Mouse (Mus musculus) left cerebral cortex, adult 8-10 months (tissue): ENCODE measurements at regions not wholly inside any gene's neighbourhood (a gene's known extent, or its start where the extent isn't known, plus 50 kb on each side); places are given as distances from the start of the nearest gene placed in this dataset.
"Not testable (repeated sequence)": the region's sequence is repeated elsewhere in the genome, so short reads cannot be mapped to it uniquely, and the experiment has no call there.

Source experiments
- DNase-seq, 2 experiments: peaks; one replicate each; pipeline ENCODE4 v3.0.0; 2022; ENCODE audit warnings: low spot score in 2 of 2

- no peak for DNase-seq
Observed at GRCm38 (mm10) chr11:22420003-22420723, 78.1 kb upstream of the Ehbp1 start.

DNA sequence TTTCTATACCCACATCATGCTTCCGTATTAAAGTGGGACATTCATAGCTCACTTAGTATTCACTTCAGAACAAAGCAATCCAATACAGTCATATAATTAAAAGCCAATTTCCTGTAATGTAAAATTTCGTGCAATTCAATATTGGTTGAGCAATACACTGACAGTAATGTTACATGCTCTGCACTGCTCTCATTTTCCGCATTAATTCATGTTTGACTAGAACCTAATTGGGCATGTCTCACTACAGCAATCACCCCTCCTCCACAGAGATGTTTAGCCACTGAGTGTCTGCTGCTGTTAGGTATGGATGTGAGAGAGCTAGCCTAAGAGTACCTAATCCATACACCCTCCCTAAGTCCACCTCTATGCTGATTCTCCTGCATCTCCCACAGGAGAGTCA, 79.7 kb upstream of the Ehbp1 start:
- DNase-seq: no peak

- DNase-seq: peak in 1 of 2 experiments; percentile 19
Observed at GRCm38 (mm10) chr11:22437140-22437850, 74.6 kb upstream of the Tmem17 start.

DNA sequence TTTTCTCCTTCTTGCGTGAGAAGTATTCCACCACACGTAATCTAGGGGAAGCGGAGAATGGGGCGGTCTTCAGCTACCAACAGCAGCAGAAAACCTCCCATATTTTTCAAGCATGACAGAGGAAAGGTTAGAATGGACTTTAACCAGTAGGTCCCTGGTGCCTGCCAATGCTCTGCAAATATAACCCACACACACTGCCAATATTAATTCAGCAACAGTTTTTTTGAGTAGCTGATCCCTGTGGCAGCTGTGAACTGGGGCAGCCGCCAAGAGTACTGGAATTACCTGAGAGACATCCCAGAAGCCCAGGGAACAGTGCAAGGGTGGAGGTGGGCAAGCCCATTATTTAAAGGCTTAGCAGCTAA, 74.1 kb upstream of the Tmem17 start:
- no peak for DNase-seq

DNA sequence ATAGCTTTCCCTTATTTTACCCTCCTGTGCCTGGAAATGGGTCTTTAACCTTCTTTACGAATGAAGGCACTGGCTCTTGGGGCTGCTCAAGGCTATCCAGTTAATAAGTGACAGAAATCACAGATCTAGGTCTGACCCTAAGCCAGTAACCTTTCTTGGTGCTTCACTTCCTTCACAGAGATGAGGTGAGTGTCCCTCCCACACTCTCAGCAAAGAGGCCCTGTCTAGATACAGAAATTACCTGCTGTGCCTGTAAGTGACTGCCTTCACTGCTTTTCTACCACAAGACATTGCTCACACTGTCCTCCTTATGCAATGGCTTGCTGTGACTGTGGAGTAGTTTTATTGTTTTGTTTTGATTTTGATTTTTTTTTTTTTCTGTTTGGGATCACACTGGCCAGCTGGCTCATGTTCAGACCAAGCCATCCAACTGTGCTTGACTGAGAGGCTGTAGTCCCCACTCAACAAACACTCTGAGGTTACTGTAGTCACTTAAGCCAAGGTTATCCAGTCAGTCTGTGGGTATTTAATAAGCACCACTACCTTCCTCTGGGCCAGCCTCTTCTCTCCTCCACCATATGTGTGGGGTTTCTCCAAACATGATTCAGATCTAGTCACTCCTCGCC, 73.3 kb upstream of the Tmem17 start:
- no peak for DNase-seq

DNA sequence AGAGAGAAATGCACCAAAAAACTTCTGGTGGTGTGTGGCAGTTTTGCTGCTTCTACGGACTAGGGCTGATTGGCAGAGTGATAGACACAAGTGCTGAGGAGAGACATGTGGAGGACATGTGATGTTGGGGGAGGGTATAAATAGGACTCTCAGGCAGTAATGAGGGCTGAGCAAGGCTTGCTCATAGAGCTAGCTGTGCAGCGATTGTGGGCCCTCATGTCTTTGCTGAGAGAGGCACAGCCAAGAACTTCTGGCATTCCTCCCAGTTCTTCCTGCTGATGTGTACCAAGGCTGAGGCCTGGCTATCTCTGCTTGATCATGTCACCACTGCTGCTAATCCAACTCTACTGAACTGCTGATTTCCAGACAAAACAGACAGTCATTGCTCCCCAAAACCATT, 71.4 kb upstream of the Tmem17 start:
- DNase-seq: no peak

DNA sequence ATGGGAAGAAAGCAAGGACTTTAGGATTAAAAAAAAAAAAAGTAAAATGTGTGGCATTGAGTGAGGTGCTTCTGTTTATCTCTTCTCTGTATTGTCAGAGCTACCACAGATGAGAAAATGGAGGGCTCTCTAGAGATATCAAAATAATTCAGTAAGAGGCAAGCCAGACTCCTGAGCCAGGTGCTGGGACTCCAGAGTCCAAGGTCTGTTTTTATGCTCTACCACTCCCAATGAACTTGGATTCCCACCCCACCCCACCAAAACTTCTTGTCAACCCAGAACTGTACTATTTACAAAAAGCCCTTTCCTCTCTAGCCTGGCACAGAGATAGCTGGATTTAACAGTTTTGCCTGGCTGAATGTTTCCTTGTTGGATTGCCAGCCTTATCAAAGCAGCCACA, 58.7 kb upstream of the Tmem17 start:
- no peak for DNase-seq

DNA sequence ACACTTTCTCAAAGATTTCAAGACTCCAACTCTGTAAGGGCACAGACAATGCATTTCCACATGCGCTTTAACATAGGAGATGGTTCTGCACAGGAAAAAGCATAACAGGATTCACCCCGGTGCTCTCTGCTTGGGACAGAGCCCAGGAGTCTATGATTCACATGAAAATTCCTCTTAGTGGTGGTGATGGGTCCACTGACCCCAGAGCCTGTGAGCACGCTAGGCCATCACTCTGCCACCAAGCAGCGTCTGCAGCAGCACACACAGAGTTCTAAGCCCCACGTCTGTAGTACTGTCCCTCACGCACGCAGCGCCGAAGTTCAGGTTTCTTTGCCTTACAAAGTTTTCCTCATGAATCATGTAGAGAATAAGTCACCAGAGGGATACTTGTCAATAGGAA, 55.6 kb upstream of the Tmem17 start:
- no peak for DNase-seq

GRCm38 (mm10) chr11:22457220-22457619, 54.7 kb upstream of the Tmem17 start:
- DNase-seq: no peak

DNA sequence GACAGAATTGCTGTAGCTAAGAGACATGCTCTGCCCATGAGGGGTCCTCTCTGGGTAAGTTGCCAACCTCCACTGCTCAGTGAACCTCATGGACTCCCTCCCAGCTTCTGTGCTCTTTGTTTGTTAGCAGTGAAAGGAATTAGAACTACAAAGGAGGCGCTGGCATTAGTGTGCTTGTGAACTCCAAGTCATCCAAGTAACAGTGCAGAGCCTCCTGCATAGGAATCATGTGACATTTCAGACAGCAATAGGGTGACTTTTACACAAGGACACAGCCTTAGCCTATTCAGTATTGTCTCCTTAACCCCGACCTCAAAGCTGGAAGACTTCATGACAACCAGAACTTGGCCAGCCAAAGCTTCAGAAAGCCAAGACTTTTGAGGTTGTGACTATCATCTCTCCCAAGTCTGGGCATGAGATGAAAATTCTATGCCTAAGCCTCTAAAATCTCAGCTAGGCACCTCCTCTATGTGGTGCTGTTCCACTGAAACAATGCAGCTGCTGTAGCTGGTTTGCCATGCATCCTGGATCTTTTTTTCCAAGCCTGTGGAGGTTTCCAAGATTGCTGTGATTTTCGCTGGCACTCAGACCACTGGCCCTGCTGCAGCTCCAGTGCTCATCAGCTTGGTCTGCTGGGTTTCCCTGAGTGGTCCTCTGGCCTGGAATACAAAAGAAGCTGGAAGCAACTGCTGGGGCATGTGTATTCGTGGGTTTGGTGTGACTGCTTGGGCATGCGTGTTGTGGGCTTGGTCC, 52.8 kb upstream of the Tmem17 start:
- no peak for DNase-seq

- DNase-seq: not testable (repeated sequence)
Observed at GRCm38 (mm10) chr11:22461019-22461735, 50.7 kb upstream of the Tmem17 start.
